Mouse (Mus musculus): ENCODE measurements at regions not wholly inside any gene's neighbourhood (a gene's known extent, or its start where the extent isn't known, plus 50 kb on each side); places are given as distances from the start of the nearest gene placed in this dataset.

GRCm38 (mm10) chr10:46350196-46350595 lies 772.6 kb downstream of the Hace1 start:
- no peak overlapping the region for H3K4me3 ChIP-seq (ENCODE audit: insufficient read depth, low read depth, low read length)
- H3K27ac ChIP-seq (ENCODE audit: insufficient read depth, low read depth, low read length): no peak overlapping the region
- no peaks in the 10 kb centered on the region for H3K4me1 ChIP-seq (ENCODE audit: control insufficient read depth, insufficient read depth, low read length)
- WGBS: 27% methylated on average over 2 of the region's 2 CpGs
- no peak for TF ChIP-seq CTCF (IDR thresholded peaks at IDR 0.05; ENCODE audit: insufficient read depth, low read depth, low read length)
- TF ChIP-seq POLR2A (IDR thresholded peaks at IDR 0.05; ENCODE audit: insufficient read depth, low read depth, low read length): no peak

GRCm38 (mm10) chr10:46356775-46357174 lies 779.1 kb downstream of the Hace1 start:
- Histone ChIP-seq H3K27ac (ENCODE audit: insufficient read depth, low read depth, low read length) (no peak overlapping the region), H3K4me1 (ENCODE audit: control insufficient read depth, insufficient read depth, low read length) (no peaks in the 10 kb centered on the region), H3K4me3 (ENCODE audit: insufficient read depth, low read depth, low read length) (no peak overlapping the region)
- 65% methylated on average over 1 of the region's 1 CpGs for WGBS
- TF ChIP-seq POLR2A (IDR thresholded peaks at IDR 0.05; ENCODE audit: insufficient read depth, low read depth, low read length) (no peak), CTCF (IDR thresholded peaks at IDR 0.05; ENCODE audit: insufficient read depth, low read depth, low read length) (no peak)

- no peaks in the 10 kb centered on the region for H3K4me1 ChIP-seq (ENCODE audit: control insufficient read depth, insufficient read depth, low read length)
- H3K4me3 ChIP-seq (ENCODE audit: insufficient read depth, low read depth, low read length): no peak overlapping the region
- no peak overlapping the region for H3K27ac ChIP-seq (ENCODE audit: insufficient read depth, low read depth, low read length)
- TF ChIP-seq CTCF (IDR thresholded peaks at IDR 0.05; ENCODE audit: insufficient read depth, low read depth, low read length) (no peak), POLR2A (IDR thresholded peaks at IDR 0.05; ENCODE audit: insufficient read depth, low read depth, low read length) (no peak)
- 62% methylated on average over 7 of the region's 7 CpGs for WGBS
Observed at GRCm38 (mm10) chr10:46373715-46374475, 796.3 kb downstream of the Hace1 start.

- H3K27ac ChIP-seq (ENCODE audit: insufficient read depth, low read depth, low read length): no peak overlapping the region
Observed at GRCm38 (mm10) chr10:46374646-46375045, 797.0 kb downstream of the Hace1 start.

GRCm38 (mm10) chr10:46397089-46397488 lies 819.5 kb downstream of the Hace1 start:
- Histone ChIP-seq H3K4me1 (ENCODE audit: control insufficient read depth, insufficient read depth, low read length) (no peaks in the 10 kb centered on the region), H3K4me3 (ENCODE audit: insufficient read depth, low read depth, low read length) (no peak overlapping the region), H3K27ac (ENCODE audit: insufficient read depth, low read depth, low read length) (no peak overlapping the region)
- 92% methylated on average over 4 of the region's 4 CpGs for WGBS
- TF ChIP-seq CTCF (IDR thresholded peaks at IDR 0.05; ENCODE audit: insufficient read depth, low read depth, low read length) (no peak), POLR2A (IDR thresholded peaks at IDR 0.05; ENCODE audit: insufficient read depth, low read depth, low read length) (no peak)

More at GRCm38 (mm10) chr10:46374646-46375045, 797.0 kb downstream of the Hace1 start:
- no peaks in the 10 kb centered on the region for H3K4me1 ChIP-seq (ENCODE audit: control insufficient read depth, insufficient read depth, low read length)
- TF ChIP-seq CTCF (IDR thresholded peaks at IDR 0.05; ENCODE audit: insufficient read depth, low read depth, low read length): no peak
- no peak for TF ChIP-seq POLR2A (IDR thresholded peaks at IDR 0.05; ENCODE audit: insufficient read depth, low read depth, low read length)
- H3K4me3 ChIP-seq (ENCODE audit: insufficient read depth, low read depth, low read length): no peak overlapping the region
- WGBS: 79% methylated on average over 3 of the region's 3 CpGs

GRCm38 (mm10) chr10:46403883-46404282 lies 826.3 kb downstream of the Hace1 start:
- Histone ChIP-seq H3K4me3 (ENCODE audit: insufficient read depth, low read depth, low read length) (no peak overlapping the region), H3K27ac (ENCODE audit: insufficient read depth, low read depth, low read length) (no peak overlapping the region), H3K4me1 (ENCODE audit: control insufficient read depth, insufficient read depth, low read length) (no peaks in the 10 kb centered on the region)
- 93% methylated on average over 2 of the region's 2 CpGs for whole genome bisulfite sequencing
- TF ChIP-seq CTCF (IDR thresholded peaks at IDR 0.05; ENCODE audit: insufficient read depth, low read depth, low read length) (no peak), POLR2A (IDR thresholded peaks at IDR 0.05; ENCODE audit: insufficient read depth, low read depth, low read length) (no peak)
